Mouse (Mus musculus) forebrain, embryonic 11.5 days (tissue): ENCODE data around the gene Ceacam20. TPM values are rescaled to one million over a fixed set of nuclear protein-coding genes. Genes with fewer than 3 reads are reported as not detected.
"Not testable (repeated sequence)": the region's sequence is repeated elsewhere in the genome, so short reads cannot be mapped to it uniquely, and the experiment has no call there.

Experiments
- ATAC-seq: fragments of 200-750 bp; cut with Nextera tagmentation; replicated peaks from 2 replicates; pipeline ENCODE4 v1.8.0; 2017; ENCODE audit warnings: moderate TSS enrichment; ENCODE audit not compliant: low FRiP score
- DNase-seq: peaks from one replicate; pipeline ENCODE4 v3.0.0-alpha.2; 2017; ENCODE audit warnings: low spot score
- H3K27ac ChIP-seq: fragments of 300-500 bp; sonication (generic); 2 replicates; pipeline ENCODE4 v1.5.1; 2014; ENCODE audit warnings: low read depth, low read length
- H3K27me3 ChIP-seq: fragments of 300-500 bp; sonication (generic); 2 replicates; pipeline ENCODE4 v1.6.1; 2014; ENCODE audit warnings: mild to moderate bottlenecking, low read length, mixed read lengths; ENCODE audit not compliant: control insufficient read depth, insufficient read depth
- H3K36me3 ChIP-seq: fragments of 300-500 bp; sonication (generic); 2 replicates; pipeline ENCODE4 v1.6.1; 2014; ENCODE audit warnings: mild to moderate bottlenecking, low read length, moderate library complexity, mixed read lengths; ENCODE audit not compliant: control insufficient read depth, insufficient read depth
- H3K4me1 ChIP-seq: fragments of 300-500 bp; sonication (generic); replicated peaks from 2 replicates; pipeline ENCODE4 v1.6.1; 2014; ENCODE audit warnings: low read length, mixed read lengths; ENCODE audit not compliant: control insufficient read depth, insufficient read depth
- H3K4me2 ChIP-seq: fragments of 300-500 bp; sonication (generic); 2 replicates; pipeline ENCODE4 v1.6.1; 2014; ENCODE audit warnings: low read depth, mild to moderate bottlenecking, low read length, moderate library complexity, mixed read lengths; ENCODE audit not compliant: severe bottlenecking
- H3K4me3 ChIP-seq: fragments of 300-500 bp; sonication (generic); 2 replicates; pipeline ENCODE4 v1.5.1; 2014; ENCODE audit warnings: low read depth, low read length
- H3K9ac ChIP-seq: fragments of 300-500 bp; sonication (generic); 2 replicates; pipeline ENCODE4 v1.6.1; 2014; ENCODE audit warnings: low read length
- H3K9me3 ChIP-seq: fragments of 300-500 bp; sonication (generic); 2 replicates; pipeline ENCODE4 v1.6.1; 2016; ENCODE audit warnings: low read length, mixed read lengths; ENCODE audit not compliant: control insufficient read depth
- WGBS: fragments of 180-500 bp; shearing (Covaris S2); extraction: QIAGEN DNeasy Blood & Tissue Kit; methylation state at CpG from one replicate; pipeline ENCODE4 v1.1.7; 2014; 5-methylcytosine and 5-hydroxymethylcytosine counted together
- polyA plus RNA-seq: library from polyadenylated mRNA; unstranded; fragments of >200 nt; fragmentation: Nextera tagmentation; extraction: Ambion mirVana; gene quantifications from 2 replicates; pipeline ENCODE4 v1.2.1, GENCODE M21; 2014

Gene Ceacam20
- polyA plus RNA-seq, 1 experiment from 2014 or later = not detected

DNA sequence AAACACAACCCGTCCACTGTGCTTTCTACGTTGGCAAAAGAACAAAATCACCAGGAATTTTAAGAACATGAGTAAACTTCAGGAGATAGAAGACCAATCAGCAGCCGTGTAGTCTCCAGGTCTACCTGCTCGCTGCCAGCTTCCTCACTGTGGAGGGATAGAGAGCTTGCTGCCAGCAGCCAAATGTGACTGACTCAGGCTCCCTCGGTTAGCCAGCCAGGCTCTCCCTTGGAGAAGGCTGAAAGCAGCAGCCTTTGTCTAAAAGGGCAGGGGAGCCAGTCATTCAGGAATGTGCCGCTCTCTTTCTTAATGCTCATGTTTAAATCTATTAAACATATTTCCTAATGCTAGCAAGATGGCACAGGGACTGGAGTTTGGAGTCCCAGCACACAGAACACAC is 34.7 kb upstream of the Ceacam20 start:
- not testable (repeated sequence) for H3K27me3 ChIP-seq, H3K4me1 ChIP-seq, DNase-seq, H3K4me2 ChIP-seq, H3K9ac ChIP-seq, ATAC-seq, H3K36me3 ChIP-seq, H3K27ac ChIP-seq, H3K9me3 ChIP-seq, H3K4me3 ChIP-seq
- WGBS = 82% methylated on average over 6 of the region's 6 CpGs

DNA sequence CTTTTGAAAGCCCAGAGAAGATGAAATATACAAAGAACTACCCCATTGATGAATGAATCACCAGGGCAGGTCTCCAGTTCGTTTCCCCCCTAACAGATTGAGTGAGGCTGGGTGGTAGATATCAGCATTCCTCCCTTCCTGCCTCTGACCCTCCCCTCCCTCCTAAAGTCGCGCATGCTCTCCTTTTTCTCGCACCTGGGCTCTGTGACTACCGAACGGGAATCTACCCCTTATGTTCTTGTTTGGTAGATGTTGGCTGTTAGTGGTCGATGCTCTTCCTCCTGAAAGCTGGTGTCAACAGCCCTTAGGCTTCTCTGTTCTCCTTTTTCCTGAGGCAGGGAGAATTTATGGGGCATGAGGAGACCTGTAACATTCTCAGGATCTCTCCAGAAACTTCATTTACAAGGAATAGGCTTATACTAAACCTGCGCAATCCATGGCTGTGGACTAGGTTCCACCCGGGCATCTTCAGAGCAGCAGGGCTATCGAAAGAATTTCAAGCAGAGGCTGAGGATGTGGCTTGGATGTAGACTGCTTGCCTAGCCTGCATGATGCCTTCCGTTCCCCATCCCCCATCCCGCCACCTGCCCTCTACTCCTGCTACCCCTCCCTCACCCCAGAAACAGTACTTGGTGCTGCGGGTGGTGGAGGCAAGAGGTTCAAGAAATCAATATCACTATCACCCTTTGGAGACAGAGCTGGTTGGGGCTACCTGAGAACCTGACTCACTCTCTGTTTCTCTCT is 32.9 kb upstream of the Ceacam20 start:
- peak; percentile 47 for ATAC-seq
- Histone ChIP-seq H3K4me2 (no peak overlapping the region), H3K4me1 (no peaks in the 10 kb centered on the region; the same call in 1 of the 2 replicates), H3K9me3 (no peaks in the 10 kb centered on the region), H3K4me3 (no peak overlapping the region), H3K27ac (no peak overlapping the region), H3K27me3 (no peaks in the 10 kb centered on the region), H3K9ac (no peak overlapping the region), H3K36me3 (no peaks in the 10 kb centered on the region)
- no peak for DNase-seq
- 30% methylated on average over 13 of the region's 13 CpGs for WGBS

DNA sequence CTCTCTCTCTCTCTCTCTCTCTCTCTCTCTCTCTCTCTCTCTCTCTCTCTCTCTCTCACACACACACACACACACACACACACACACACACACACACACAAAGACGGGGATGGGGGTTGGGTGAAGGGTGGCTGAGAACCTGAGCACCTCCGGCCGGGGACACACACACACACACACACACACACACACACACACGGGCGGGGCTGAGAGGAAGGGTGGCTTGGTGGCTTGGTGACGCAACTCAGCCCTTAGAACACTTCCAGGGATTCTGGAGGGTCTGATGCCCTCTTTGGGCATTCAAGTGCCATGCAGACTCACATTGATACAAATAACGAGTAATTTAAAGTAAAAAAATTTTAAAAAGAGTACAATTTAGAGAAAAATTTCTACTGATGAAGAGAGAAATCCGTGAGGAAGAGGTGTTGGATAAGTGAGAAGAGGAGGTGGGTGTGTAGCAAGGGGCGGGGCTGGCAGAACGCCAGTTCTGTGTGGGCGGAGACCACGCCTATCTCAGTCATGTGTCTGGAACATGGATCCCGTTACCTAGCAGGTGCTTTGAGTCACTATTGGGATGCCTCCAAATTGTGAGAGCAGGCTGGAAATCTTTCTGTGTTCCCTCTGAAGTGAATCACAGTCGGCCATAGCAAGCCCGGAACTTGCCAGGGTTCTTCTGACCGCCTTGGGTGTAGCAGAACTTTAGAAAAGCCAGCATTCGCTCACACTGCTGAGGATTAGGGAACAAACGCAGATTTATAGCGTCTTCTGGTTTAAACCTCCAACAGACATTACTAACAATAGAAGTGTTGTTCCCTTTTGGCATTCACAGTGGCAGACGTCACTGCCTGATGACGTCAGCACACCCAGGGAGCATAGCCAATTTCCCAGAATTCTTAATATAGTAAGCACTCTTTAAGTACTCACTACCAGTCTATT is 32.1 kb upstream of the Ceacam20 start:
- DNase-seq = peak; percentile 61
- no peaks in the 10 kb centered on the region for H3K9me3 ChIP-seq
- H3K27me3 ChIP-seq = no peaks in the 10 kb centered on the region
- H3K9ac ChIP-seq = no peak overlapping the region
- no peak overlapping the region for H3K27ac ChIP-seq
- H3K4me1 ChIP-seq = no peaks in the 10 kb centered on the region; the same call in 1 of the 2 replicates
- ATAC-seq = peak; percentile 72
- H3K36me3 ChIP-seq = no peaks in the 10 kb centered on the region
- peak overlapping the region; percentile 14 for H3K4me3 ChIP-seq
- WGBS = 27% methylated on average over 20 of the region's 21 CpGs
- peak overlapping the region; percentile 34 for H3K4me2 ChIP-seq

DNA sequence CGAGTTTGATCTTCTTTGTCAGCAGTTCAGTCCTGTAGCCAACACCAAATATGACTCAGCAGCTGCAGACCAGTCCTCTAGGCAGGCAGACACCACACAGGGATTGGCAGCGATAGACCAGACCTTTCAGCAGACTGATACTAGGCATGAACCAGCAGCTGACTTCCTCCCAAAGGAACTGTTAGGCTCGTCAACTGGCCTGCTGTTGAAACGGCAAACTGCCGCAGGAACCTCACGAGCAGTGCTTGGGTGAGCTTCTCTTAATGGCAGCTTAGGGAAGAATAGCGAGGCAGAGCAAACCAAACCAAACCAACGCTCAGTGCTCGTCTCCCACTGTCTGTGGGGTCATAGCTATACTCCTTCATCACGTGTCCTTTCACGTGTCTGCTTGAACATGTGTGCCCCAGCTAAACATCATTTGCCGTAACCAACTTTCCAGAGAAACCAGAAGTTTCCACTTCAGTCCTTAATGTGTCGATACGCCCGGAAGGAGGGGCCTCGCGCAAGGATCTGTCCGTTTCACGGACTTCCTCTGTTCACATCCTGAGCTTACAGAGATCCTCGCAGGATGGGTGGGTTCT is 30.0 kb upstream of the Ceacam20 start:
- DNase-seq (no peak), ATAC-seq (no peak)
- Histone ChIP-seq H3K9me3 (no peaks in the 10 kb centered on the region), H3K4me2 (no peak overlapping the region), H3K4me3 (no peak overlapping the region), H3K27me3 (no peaks in the 10 kb centered on the region), H3K4me1 (no peaks in the 10 kb centered on the region; the same call in 1 of the 2 replicates), H3K36me3 (no peaks in the 10 kb centered on the region), H3K9ac (no peak overlapping the region), H3K27ac (no peak overlapping the region; the same call in 1 of the 2 replicates)
- WGBS = 86% methylated on average over 20 of the region's 20 CpGs

DNA sequence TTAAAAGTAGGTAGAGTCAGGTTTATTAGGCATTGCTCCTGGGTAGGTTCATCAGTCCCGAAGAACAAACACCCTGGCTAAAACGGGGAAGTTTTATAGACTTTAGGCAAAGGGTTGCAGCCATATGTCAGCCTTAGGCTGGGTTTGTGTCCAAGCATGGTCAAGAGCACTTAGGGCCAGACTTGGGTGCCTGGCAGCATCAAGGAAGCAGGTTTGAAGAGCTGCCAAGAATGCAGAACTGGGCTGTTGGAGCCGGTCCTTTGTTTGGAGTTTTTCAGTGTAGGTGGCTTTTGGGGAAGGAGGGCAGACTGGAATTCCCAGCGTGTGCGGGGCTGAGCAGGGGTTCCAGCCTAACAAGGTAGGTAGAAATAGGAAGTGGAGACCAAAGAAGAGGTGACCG is 29.3 kb upstream of the Ceacam20 start:
- Histone ChIP-seq H3K4me2 (no peak overlapping the region), H3K36me3 (no peaks in the 10 kb centered on the region), H3K4me3 (no peak overlapping the region), H3K9me3 (no peaks in the 10 kb centered on the region), H3K4me1 (no peaks in the 10 kb centered on the region; the same call in 1 of the 2 replicates), H3K27me3 (no peaks in the 10 kb centered on the region), H3K9ac (no peak overlapping the region), H3K27ac (no peak overlapping the region)
- DNase-seq (no peak), ATAC-seq (no peak)
- 81% methylated on average over 6 of the region's 6 CpGs for WGBS

DNA sequence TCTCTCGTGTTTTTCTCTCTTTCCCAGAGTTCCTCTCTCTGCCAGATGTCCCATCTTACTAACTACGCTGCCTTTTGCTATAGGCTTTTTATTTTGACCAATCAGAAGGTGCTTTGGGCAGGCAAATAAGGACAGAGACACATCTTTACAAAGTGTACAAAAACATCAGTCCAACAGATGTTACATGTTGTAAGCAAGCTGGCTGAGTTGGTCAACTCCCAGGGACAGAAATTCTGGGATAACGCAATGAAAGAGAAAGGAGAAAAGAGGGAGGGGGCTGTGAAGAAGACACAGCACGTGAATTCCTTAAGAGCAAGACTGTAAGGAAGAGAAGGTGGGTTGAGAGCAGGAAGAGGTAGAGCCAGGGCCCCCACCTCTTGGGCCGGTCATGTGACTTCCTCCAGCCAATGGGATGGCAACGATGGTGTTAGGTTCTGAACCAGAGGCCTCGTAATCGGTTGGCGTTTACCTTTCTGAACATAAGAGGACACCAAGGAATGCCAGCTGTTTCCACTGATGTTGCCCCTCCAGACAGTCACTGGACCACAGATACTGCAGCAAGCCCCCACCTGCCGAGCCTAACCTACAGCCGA is 27.9 kb upstream of the Ceacam20 start:
- no peak for ATAC-seq

GRCm38 (mm10) chr7:19939555-19940235 is 25.5 kb upstream of the Ceacam20 start:
- no peak overlapping the region for H3K4me2 ChIP-seq
- 77% methylated on average over 10 of the region's 12 CpGs for WGBS
- DNase-seq (no peak), ATAC-seq (no peak)
- no peak overlapping the region for H3K4me3 ChIP-seq
- H3K9me3 ChIP-seq = no peaks in the 10 kb centered on the region
- no peak overlapping the region for H3K9ac ChIP-seq
- H3K4me1 ChIP-seq = no peaks in the 10 kb centered on the region
- no peaks in the 10 kb centered on the region for H3K27me3 ChIP-seq
- H3K36me3 ChIP-seq = no peaks in the 10 kb centered on the region
- no peak overlapping the region for H3K27ac ChIP-seq

More for the DNA sequence above, 27.9 kb upstream of the Ceacam20 start:
- no peak overlapping the region for H3K4me3 ChIP-seq
- 80% methylated on average over 11 of the region's 11 CpGs for WGBS
- H3K27ac ChIP-seq = no peak overlapping the region
- no peaks in the 10 kb centered on the region for H3K9me3 ChIP-seq
- no peak overlapping the region for H3K9ac ChIP-seq
- no peak overlapping the region for H3K4me2 ChIP-seq
- no peaks in the 10 kb centered on the region for H3K36me3 ChIP-seq
- H3K4me1 ChIP-seq = no peaks in the 10 kb centered on the region; the same call in 1 of the 2 replicates
- H3K27me3 ChIP-seq = no peaks in the 10 kb centered on the region
- DNase-seq = no peak

DNA sequence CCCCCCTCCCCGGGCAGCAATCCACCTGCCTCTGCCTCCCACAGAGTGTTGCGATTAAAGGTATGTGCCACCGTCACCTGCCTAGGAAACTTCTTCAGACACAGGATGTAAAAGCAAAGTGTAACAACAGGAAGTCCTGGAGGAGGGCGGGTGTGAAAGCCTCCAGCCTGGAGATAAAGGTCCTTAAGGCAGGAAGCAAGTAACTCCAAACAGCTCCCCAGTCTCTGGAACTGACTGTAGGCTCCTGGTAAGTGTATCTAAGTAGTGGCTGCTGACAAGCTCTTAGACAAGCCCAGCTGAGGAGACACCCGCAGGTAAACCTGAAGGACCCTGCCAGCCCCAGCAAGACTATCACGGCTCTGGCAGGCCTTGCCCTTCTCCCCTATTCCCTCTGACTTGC is 25.0 kb upstream of the Ceacam20 start:
- ATAC-seq (no peak), DNase-seq (no peak)
- Histone ChIP-seq H3K4me1 (no peaks in the 10 kb centered on the region), H3K27me3 (no peaks in the 10 kb centered on the region), H3K4me2 (no peak overlapping the region), H3K9me3 (no peaks in the 10 kb centered on the region), H3K36me3 (no peaks in the 10 kb centered on the region), H3K4me3 (no peak overlapping the region), H3K9ac (no peak overlapping the region), H3K27ac (no peak overlapping the region)
- WGBS = 51% methylated on average over 5 of the region's 6 CpGs
